Mouse (Mus musculus): Measurements from ENCODE around the gene Prickle2. TPM values are rescaled to one million over a fixed set of nuclear protein-coding genes. Genes with fewer than 3 reads are reported as not detected.

Gene Prickle2
- polyA plus RNA-seq, 1 experiment from 2014 or later: 0.35 TPM

DNA sequence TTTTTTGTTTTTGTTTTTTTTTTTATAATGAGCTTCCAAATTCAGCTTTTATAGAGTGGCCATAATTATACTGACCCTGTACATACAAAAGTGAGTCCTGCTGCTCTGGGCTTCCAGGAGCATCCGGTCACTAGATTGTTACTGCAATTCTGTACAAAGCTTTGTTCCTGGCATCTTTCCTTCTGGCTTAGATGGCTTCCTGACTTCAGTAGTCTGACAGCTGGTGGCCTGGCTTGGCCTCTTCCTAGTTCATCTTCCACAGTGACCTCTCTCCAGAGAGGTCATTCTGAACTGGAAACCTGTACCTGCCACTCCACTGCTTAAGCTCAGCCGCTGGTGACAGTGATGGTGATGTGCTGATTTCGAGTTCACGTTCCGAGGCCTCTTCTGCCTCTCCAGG, 20.2 kb upstream of the Prickle2 start:
- H3K27me3 ChIP-seq (ENCODE audit: control insufficient read depth, insufficient read depth, low read depth, low read length): no peaks in the 10 kb centered on the region
- H3K4me3 ChIP-seq (ENCODE audit: low read depth, low read length): no peak overlapping the region
- H3K9me3 ChIP-seq (replicated peaks; ENCODE audit: control insufficient read depth, low read length): no peaks in the 10 kb centered on the region
- ATAC-seq (ENCODE audit: low read depth): no peak
- WGBS (ENCODE audit: insufficient replicate concordance): 59% methylated on average over 5 of the region's 5 CpGs
- H3K36me3 ChIP-seq (ENCODE audit: control insufficient read depth, insufficient read depth): no peaks in the 10 kb centered on the region
- no peaks in the 10 kb centered on the region for H3K4me1 ChIP-seq (ENCODE audit: control insufficient read depth, low read depth, low read length)
- H3K9ac ChIP-seq (ENCODE audit: low read depth, low read length): no peak overlapping the region
- no peak overlapping the region for H3K27ac ChIP-seq (ENCODE audit: low read length)
- H3K4me2 ChIP-seq (ENCODE audit: low read depth, low read length): no peak overlapping the region

DNA sequence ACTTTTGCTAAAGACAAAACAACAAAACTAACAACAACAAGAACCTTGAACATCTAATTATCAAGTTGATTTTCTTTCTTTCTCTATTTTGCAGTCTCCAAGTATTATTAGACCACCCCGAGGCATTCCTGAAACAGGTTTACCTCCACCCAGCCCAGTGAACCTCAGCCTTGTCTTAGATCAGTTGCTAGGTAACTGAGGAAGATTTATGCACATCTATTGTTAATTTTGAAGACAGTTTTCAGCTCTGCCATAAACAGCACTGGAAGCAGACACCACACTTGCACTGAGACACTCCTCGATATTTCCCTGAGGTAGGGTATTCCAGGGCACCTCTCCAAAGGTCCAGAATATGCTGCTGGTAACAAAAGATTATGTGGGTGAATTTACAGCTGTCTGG, 18.4 kb upstream of the Prickle2 start:
- Histone ChIP-seq H3K4me3 (ENCODE audit: low read depth, low read length) (no peak overlapping the region), H3K9ac (ENCODE audit: low read depth, low read length) (no peak overlapping the region), H3K4me2 (ENCODE audit: low read depth, low read length) (no peak overlapping the region), H3K9me3 (replicated peaks; ENCODE audit: control insufficient read depth, low read length) (no peaks in the 10 kb centered on the region), H3K4me1 (ENCODE audit: control insufficient read depth, low read depth, low read length) (no peaks in the 10 kb centered on the region), H3K27me3 (ENCODE audit: control insufficient read depth, insufficient read depth, low read depth, low read length) (no peaks in the 10 kb centered on the region), H3K27ac (ENCODE audit: low read length) (no peak overlapping the region), H3K36me3 (ENCODE audit: control insufficient read depth, insufficient read depth) (no peaks in the 10 kb centered on the region)
- ATAC-seq (ENCODE audit: low read depth): no peak
- 57% methylated on average over 2 of the region's 2 CpGs for WGBS (ENCODE audit: insufficient replicate concordance)

DNA sequence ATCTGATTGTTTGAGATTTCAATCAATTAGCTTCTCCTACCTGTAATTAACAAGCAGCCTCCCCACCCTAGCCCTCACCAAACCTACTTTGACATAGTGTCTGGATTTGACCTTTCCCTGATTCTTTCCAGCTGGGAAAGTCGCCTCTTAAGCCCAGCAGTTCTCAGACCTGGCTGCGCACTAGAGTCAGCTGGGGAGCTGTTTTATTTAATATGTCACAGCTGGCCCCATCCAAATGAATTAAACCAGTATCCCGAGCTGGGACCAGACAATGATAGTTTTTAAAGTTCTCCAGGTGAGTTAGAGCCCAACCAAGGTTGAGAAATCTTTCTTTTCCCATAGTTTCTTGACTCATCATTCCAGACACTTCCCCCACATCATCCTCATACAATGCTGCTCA, 9.9 kb upstream of the Prickle2 start:
- H3K9me3 ChIP-seq (replicated peaks; ENCODE audit: control insufficient read depth, low read length): no peaks in the 10 kb centered on the region
- no peak for ATAC-seq (ENCODE audit: low read depth)
- 48% methylated on average over 3 of the region's 3 CpGs for WGBS (ENCODE audit: insufficient replicate concordance)
- no peak overlapping the region for H3K27ac ChIP-seq (ENCODE audit: low read length)
- no peak overlapping the region for H3K4me2 ChIP-seq (ENCODE audit: low read depth, low read length)
- no peaks in the 10 kb centered on the region for H3K27me3 ChIP-seq (ENCODE audit: control insufficient read depth, insufficient read depth, low read depth, low read length)
- no peak overlapping the region for H3K4me3 ChIP-seq (ENCODE audit: low read depth, low read length)
- H3K9ac ChIP-seq (ENCODE audit: low read depth, low read length): no peak overlapping the region
- no peaks in the 10 kb centered on the region for H3K36me3 ChIP-seq (ENCODE audit: control insufficient read depth, insufficient read depth)
- no peaks in the 10 kb centered on the region for H3K4me1 ChIP-seq (ENCODE audit: control insufficient read depth, low read depth, low read length)

- no peaks in the 10 kb centered on the region for H3K27me3 ChIP-seq (ENCODE audit: control insufficient read depth, insufficient read depth, low read depth, low read length)
- no peaks in the 10 kb centered on the region for H3K9me3 ChIP-seq (replicated peaks; ENCODE audit: control insufficient read depth, low read length)
- H3K36me3 ChIP-seq (ENCODE audit: control insufficient read depth, insufficient read depth): no peaks in the 10 kb centered on the region
- H3K4me1 ChIP-seq (ENCODE audit: control insufficient read depth, low read depth, low read length): no peaks in the 10 kb centered on the region
- H3K9ac ChIP-seq (ENCODE audit: low read depth, low read length): no peak overlapping the region
- no peak overlapping the region for H3K27ac ChIP-seq (ENCODE audit: low read length)
- H3K4me2 ChIP-seq (ENCODE audit: low read depth, low read length): no peak overlapping the region
- no peak overlapping the region for H3K4me3 ChIP-seq (ENCODE audit: low read depth, low read length)
- WGBS (ENCODE audit: insufficient replicate concordance): 59% methylated on average over 4 of the region's 4 CpGs
- no peak for ATAC-seq (ENCODE audit: low read depth)
These were observed 8.8 kb upstream of the Prickle2 start for GRCm38 (mm10) chr6:92714748-92715147.

GRCm38 (mm10) chr6:92708137-92708536, 2.2 kb upstream of the Prickle2 start:
- 51% methylated on average over 4 of the region's 4 CpGs for WGBS (ENCODE audit: insufficient replicate concordance)
- Histone ChIP-seq H3K9ac (ENCODE audit: low read depth, low read length) (no peak overlapping the region), H3K4me1 (ENCODE audit: control insufficient read depth, low read depth, low read length) (no peaks in the 10 kb centered on the region), H3K36me3 (ENCODE audit: control insufficient read depth, insufficient read depth) (no peaks in the 10 kb centered on the region), H3K27ac (ENCODE audit: low read length) (no peak overlapping the region), H3K4me2 (ENCODE audit: low read depth, low read length) (no peak overlapping the region), H3K9me3 (replicated peaks; ENCODE audit: control insufficient read depth, low read length) (no peaks in the 10 kb centered on the region), H3K27me3 (ENCODE audit: control insufficient read depth, insufficient read depth, low read depth, low read length) (peaks cover 15% of the 10 kb centered on the region), H3K4me3 (ENCODE audit: low read depth, low read length) (no peak overlapping the region)
- no peak for ATAC-seq (ENCODE audit: low read depth)

- Histone ChIP-seq H3K9ac (ENCODE audit: low read depth, low read length) (no peak overlapping the region), H3K4me2 (ENCODE audit: low read depth, low read length) (peak overlapping the region; percentile 75), H3K4me3 (ENCODE audit: low read depth, low read length) (peak overlapping the region; percentile 50), H3K4me1 (ENCODE audit: control insufficient read depth, low read depth, low read length) (no peaks in the 10 kb centered on the region), H3K36me3 (ENCODE audit: control insufficient read depth, insufficient read depth) (no peaks in the 10 kb centered on the region), H3K9me3 (replicated peaks; ENCODE audit: control insufficient read depth, low read length) (no peaks in the 10 kb centered on the region), H3K27me3 (ENCODE audit: control insufficient read depth, insufficient read depth, low read depth, low read length) (peaks cover 15% of the 10 kb centered on the region), H3K27ac (ENCODE audit: low read length) (no peak overlapping the region)
- WGBS (ENCODE audit: insufficient replicate concordance): 5% methylated on average over 39 of the region's 39 CpGs
- ATAC-seq (ENCODE audit: low read depth): no peak
These were observed 406 bp downstream of the Prickle2 start for GRCm38 (mm10) chr6:92705353-92706144.

- no peaks in the 10 kb centered on the region for H3K9me3 ChIP-seq (replicated peaks; ENCODE audit: control insufficient read depth, low read length)
- H3K9ac ChIP-seq (ENCODE audit: low read depth, low read length): no peak overlapping the region
- H3K4me3 ChIP-seq (ENCODE audit: low read depth, low read length): no peak overlapping the region
- H3K36me3 ChIP-seq (ENCODE audit: control insufficient read depth, insufficient read depth): no peaks in the 10 kb centered on the region
- H3K27me3 ChIP-seq (ENCODE audit: control insufficient read depth, insufficient read depth, low read depth, low read length): peaks cover 15% of the 10 kb centered on the region
- 33% methylated on average over 9 of the region's 9 CpGs for WGBS (ENCODE audit: insufficient replicate concordance)
- no peak overlapping the region for H3K27ac ChIP-seq (ENCODE audit: low read length)
- no peak overlapping the region for H3K4me2 ChIP-seq (ENCODE audit: low read depth, low read length)
- H3K4me1 ChIP-seq (ENCODE audit: control insufficient read depth, low read depth, low read length): no peaks in the 10 kb centered on the region
- no peak for ATAC-seq (ENCODE audit: low read depth)
These were observed 1.1 kb downstream of the Prickle2 start for GRCm38 (mm10) chr6:92704810-92705209.

DNA sequence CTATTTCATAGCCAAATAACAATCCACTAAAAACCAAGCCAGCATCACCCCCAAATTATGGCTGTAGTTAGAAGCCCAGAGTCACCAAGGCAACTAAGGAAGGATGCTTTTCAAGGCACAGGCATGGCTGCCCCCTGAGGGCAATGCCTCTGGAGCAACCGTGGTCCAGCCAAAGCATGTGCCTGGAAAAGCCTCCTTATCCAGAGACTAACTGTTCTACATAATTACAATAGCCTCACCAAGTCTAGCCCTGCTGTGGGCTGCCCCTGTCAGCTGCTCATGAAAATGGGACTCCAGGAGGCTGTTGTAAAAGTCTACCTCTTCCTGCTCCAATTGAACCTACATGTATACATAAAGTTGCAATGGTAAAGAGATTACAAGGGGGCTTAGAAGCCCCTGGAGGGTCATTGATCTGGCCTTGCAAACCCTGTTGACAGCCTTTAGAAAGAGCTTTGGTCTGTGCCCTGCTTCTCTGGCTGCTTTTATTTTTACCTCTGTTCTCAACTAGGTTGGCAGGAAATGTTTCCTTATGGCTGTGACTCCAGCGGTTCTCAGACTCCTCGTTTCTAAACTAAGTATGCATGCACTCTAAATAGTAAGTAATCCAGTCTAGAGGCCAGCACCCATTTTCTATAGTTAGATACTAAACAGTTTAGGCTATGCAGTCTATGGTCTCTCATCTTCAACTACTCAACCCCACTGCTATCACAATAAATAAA, 6.3 kb downstream of the Prickle2 start:
- H3K27me3 ChIP-seq (ENCODE audit: control insufficient read depth, insufficient read depth, low read depth, low read length): no peaks in the 10 kb centered on the region; the same call in none of the 2 replicates
- no peak overlapping the region for H3K9ac ChIP-seq (ENCODE audit: low read depth, low read length)
- ATAC-seq (ENCODE audit: low read depth): no peak
- no peak overlapping the region for H3K27ac ChIP-seq (ENCODE audit: low read length)
- no peaks in the 10 kb centered on the region for H3K9me3 ChIP-seq (replicated peaks; ENCODE audit: control insufficient read depth, low read length)
- no peaks in the 10 kb centered on the region for H3K4me1 ChIP-seq (ENCODE audit: control insufficient read depth, low read depth, low read length)
- WGBS (ENCODE audit: insufficient replicate concordance): 32% methylated on average over 3 of the region's 3 CpGs
- no peak overlapping the region for H3K4me3 ChIP-seq (ENCODE audit: low read depth, low read length)
- no peak overlapping the region for H3K4me2 ChIP-seq (ENCODE audit: low read depth, low read length)
- no peaks in the 10 kb centered on the region for H3K36me3 ChIP-seq (ENCODE audit: control insufficient read depth, insufficient read depth)

GRCm38 (mm10) chr6:92697807-92698206, 8.1 kb downstream of the Prickle2 start:
- no peak overlapping the region for H3K4me3 ChIP-seq (ENCODE audit: low read depth, low read length)
- H3K4me2 ChIP-seq (ENCODE audit: low read depth, low read length): no peak overlapping the region
- no peak overlapping the region for H3K9ac ChIP-seq (ENCODE audit: low read depth, low read length)
- H3K9me3 ChIP-seq (replicated peaks; ENCODE audit: control insufficient read depth, low read length): no peaks in the 10 kb centered on the region
- no peaks in the 10 kb centered on the region for H3K36me3 ChIP-seq (ENCODE audit: control insufficient read depth, insufficient read depth)
- no peaks in the 10 kb centered on the region for H3K27me3 ChIP-seq (ENCODE audit: control insufficient read depth, insufficient read depth, low read depth, low read length)
- ATAC-seq (ENCODE audit: low read depth): no peak
- 60% methylated on average over 5 of the region's 5 CpGs for WGBS (ENCODE audit: insufficient replicate concordance)
- H3K27ac ChIP-seq (ENCODE audit: low read length): no peak overlapping the region
- H3K4me1 ChIP-seq (ENCODE audit: control insufficient read depth, low read depth, low read length): no peaks in the 10 kb centered on the region

Data from liver, embryonic 16.5 days (tissue).